Mouse (Mus musculus): ENCODE results near the gene Gli3.

- TF ChIP-seq CTCF (IDR thresholded peaks at IDR 0.05; ENCODE audit: low read depth, low read length), result no peak
- no peak for TF ChIP-seq POLR2A (IDR thresholded peaks at IDR 0.05; ENCODE audit: extremely low read depth, insufficient read depth, low read length)
Measured at GRCm38 (mm10) chr13:15498338-15498737, 35.3 kb downstream of the Gli3 start.
